Mouse (Mus musculus) bone marrow macrophage, adult 2 months (primary cell): ENCODE data around the gene Atp6v1g1. TPM values are rescaled to one million over a fixed set of nuclear protein-coding genes. Genes with fewer than 3 reads are reported as not detected.

Experiments
- H3K27ac ChIP-seq: 2 replicates; pipeline ENCODE4 v1.5.1; 2012; ENCODE audit warnings: low read depth, low read length; ENCODE audit not compliant: insufficient read depth
- H3K4me1 ChIP-seq: 2 replicates; pipeline ENCODE4 v1.6.1; 2012; ENCODE audit warnings: low read length; ENCODE audit not compliant: control insufficient read depth, insufficient read depth
- H3K4me3 ChIP-seq: 2 replicates; pipeline ENCODE4 v1.5.1; 2012; ENCODE audit warnings: mild to moderate bottlenecking, low read length, moderate library complexity; ENCODE audit not compliant: insufficient read depth
- CTCF ChIP-seq: IDR thresholded peaks from 2 replicates; pipeline ENCODE4 v1.5.1; 2012; ENCODE audit warnings: low read depth, mild to moderate bottlenecking, low read length, moderate library complexity
- POLR2A ChIP-seq: IDR thresholded peaks from 2 replicates; pipeline ENCODE4 v1.6.1; 2012; ENCODE audit warnings: mild to moderate bottlenecking, low read depth, low read length, borderline replicate concordance
- polyA plus RNA-seq: library from polyadenylated mRNA; stranded (reverse); fragments of >200 nt; gene quantifications from 2 replicates; pipeline ENCODE4 v1.2.4, GENCODE M21; 2012; ENCODE audit not compliant: missing spikeins, insufficient read depth, insufficient read length

Atp6v1g1 gene
- polyA plus RNA-seq, 1 experiment, result 270 TPM

- TF ChIP-seq POLR2A, result no peak
- Histone ChIP-seq H3K27ac (peak overlapping the region; percentile 81), H3K4me1 (peaks cover 46% of the 10 kb centered on the region), H3K4me3 (peak overlapping the region; percentile 90)
These were observed 823 bp downstream of the Atp6v1g1 start for GRCm38 (mm10) chr4:63545231-63545958.

DNA sequence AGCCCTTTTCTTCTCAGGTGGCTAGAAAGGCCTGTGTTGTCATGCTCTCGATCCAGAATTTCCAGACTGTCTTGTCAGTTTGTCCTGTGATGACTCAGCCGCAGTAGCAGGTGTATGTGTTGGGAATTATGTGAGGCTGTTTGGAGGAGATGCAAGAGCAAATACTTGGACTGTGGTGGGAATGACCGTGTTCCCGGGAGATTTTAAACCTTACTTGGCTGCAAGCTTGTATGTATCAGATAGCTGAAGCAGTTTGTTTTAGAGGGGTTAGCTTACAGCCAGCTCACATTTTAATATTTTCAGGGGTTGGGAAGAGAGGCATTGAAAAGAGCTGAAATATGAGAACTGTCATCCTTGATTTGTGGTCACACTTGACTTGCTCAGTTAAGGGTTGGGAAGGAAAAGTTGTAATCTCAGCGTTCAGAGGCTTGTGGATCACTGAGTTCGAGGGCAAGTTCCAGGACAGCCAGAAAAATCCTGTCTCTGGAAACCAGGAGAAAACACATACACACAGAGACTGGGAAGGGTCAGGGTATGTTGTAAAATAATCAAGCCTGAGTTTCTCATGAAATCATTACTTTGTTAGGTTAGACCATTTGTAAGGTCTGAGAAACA, 2.0 kb downstream of the Atp6v1g1 start:
- Histone ChIP-seq H3K4me1 (peaks cover 38% of the 10 kb centered on the region), H3K27ac (no peak overlapping the region), H3K4me3 (peak overlapping the region; percentile 90)
- no peak for TF ChIP-seq POLR2A
- TF ChIP-seq CTCF, result no peak

DNA sequence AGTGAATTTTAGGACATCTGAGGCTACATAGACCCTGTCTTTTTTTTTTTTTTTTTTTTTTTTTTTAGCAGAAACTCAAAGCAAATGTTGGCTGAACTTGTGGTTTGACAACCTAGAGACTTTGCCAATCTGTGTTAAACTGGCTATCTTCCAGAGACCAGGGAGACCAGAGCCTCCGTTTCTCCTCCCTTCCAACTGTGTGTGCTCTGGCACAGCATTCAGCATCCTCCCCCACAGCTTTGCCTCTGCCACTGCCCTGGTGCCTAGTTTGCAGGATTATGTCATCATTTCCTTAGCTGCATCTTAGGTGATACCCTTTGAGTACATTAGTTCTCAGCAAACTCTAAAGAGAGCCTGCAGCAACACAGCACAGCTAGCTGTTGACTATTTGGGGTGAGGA, 3.2 kb downstream of the Atp6v1g1 start:
- TF ChIP-seq CTCF (no peak), POLR2A (no peak)
- peaks cover 33% of the 10 kb centered on the region for H3K4me1 ChIP-seq
- no peak overlapping the region for H3K4me3 ChIP-seq
- no peak overlapping the region for H3K27ac ChIP-seq

- no peak for TF ChIP-seq CTCF
- no peak for TF ChIP-seq POLR2A
- Histone ChIP-seq H3K27ac (no peak overlapping the region), H3K4me3 (no peak overlapping the region), H3K4me1 (peaks cover 33% of the 10 kb centered on the region)
These were observed 3.9 kb downstream of the Atp6v1g1 start for GRCm38 (mm10) chr4:63548491-63548890.

DNA sequence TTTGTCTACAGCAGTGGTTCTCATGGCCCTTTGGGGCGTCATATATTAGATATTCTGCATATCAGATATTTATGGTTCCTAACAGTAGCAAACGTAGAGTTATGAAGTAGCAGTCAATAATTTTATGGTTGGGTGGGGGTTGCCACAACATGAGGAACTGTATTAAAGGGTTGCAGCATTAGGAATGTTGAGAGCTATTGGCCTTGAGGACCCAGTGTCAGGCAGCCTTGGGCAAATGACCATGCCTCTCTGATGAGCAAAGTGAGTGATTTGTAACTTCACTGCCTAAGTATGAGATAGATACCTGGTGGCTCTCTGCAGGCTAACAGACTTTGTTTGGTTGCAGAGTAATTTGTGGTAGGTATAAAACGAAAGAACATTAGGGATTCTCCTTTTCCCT, 6.3 kb downstream of the Atp6v1g1 start:
- TF ChIP-seq POLR2A (no peak), CTCF (no peak)
- Histone ChIP-seq H3K4me1 (peaks cover 32% of the 10 kb centered on the region), H3K4me3 (no peak overlapping the region), H3K27ac (no peak overlapping the region)

- no peak overlapping the region for H3K4me3 ChIP-seq
- H3K27ac ChIP-seq, result no peak overlapping the region
- H3K4me1 ChIP-seq, result peaks cover 33% of the 10 kb centered on the region
- TF ChIP-seq CTCF (no peak), POLR2A (no peak)
These were observed 8.3 kb downstream of the Atp6v1g1 start for GRCm38 (mm10) chr4:63552865-63553264.

- TF ChIP-seq CTCF (no peak), POLR2A (no peak)
- Histone ChIP-seq H3K27ac (no peak overlapping the region), H3K4me3 (no peak overlapping the region), H3K4me1 (peaks cover 35% of the 10 kb centered on the region)
These were observed 9.4 kb downstream of the Atp6v1g1 start for GRCm38 (mm10) chr4:63553789-63554576.

- no peak for TF ChIP-seq CTCF
- no peak for TF ChIP-seq POLR2A
These were observed 10.0 kb downstream of the Atp6v1g1 start for GRCm38 (mm10) chr4:63554616-63555015.

GRCm38 (mm10) chr4:63555111-63555510, 10.5 kb downstream of the Atp6v1g1 start:
- no peak overlapping the region for H3K27ac ChIP-seq
- peaks cover 40% of the 10 kb centered on the region for H3K4me1 ChIP-seq

More at GRCm38 (mm10) chr4:63554616-63555015, 10.0 kb downstream of the Atp6v1g1 start:
- no peak overlapping the region for H3K27ac ChIP-seq
- H3K4me3 ChIP-seq, result no peak overlapping the region
- H3K4me1 ChIP-seq, result peaks cover 35% of the 10 kb centered on the region

GRCm38 (mm10) chr4:63556665-63557064, 12.1 kb downstream of the Atp6v1g1 start:
- TF ChIP-seq POLR2A (no peak), CTCF (no peak)
- Histone ChIP-seq H3K27ac (peak overlapping the region; percentile 96), H3K4me1 (peaks cover 56% of the 10 kb centered on the region), H3K4me3 (no peak overlapping the region)

More at GRCm38 (mm10) chr4:63555111-63555510, 10.5 kb downstream of the Atp6v1g1 start:
- H3K4me3 ChIP-seq, result no peak overlapping the region
- TF ChIP-seq CTCF, result no peak
- TF ChIP-seq POLR2A, result no peak
